Mouse (Mus musculus): ENCODE results near the gene Get4. TPM values are rescaled to one million over a fixed set of nuclear protein-coding genes. Genes with fewer than 3 reads are reported as not detected.

The Get4 gene
- total and polyA plus RNA-seq, 3 experiments = 91.4 to 140 (median 96.4) TPM

DNA sequence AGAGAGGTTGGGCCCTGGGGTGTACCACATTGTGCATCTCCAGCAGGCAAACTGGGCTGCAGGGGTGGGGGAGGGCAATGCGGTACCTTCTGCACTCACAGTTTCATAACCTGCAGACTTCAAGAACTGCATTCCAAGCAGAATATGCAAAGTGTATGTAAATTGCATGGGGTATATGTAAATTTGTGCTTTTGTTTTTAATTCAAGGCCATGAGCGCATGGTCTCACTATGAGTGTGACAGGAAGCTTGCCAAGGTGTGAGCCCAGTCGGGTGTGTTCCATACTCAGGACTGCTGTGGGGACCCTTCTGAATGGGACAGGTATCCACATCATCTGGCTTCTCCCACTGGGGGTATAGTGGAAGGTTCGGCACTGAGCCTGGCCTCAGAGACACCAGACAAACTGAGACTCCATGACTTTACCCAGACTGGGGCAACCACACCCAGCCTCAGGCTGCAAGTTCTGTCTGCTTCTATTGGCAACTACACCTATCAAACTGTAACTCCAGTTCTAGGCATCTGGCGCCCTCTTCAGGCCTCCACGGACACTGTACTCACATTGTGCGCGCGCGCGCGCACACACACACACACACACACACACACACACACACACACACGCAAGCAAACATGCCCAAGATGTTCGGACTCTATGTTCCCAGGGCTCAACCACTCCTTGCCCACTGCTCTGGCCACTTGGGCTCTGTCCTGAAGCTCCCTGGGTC is 31.5 kb downstream of the Get4 start (continued):
- no peak for TF ChIP-seq CHD2 (IDR thresholded peaks at IDR 0.05; ENCODE audit: low read length)
- no peak for TF ChIP-seq ZMIZ1 (IDR thresholded peaks at IDR 0.05; ENCODE audit: low read depth, low read length)
- TF ChIP-seq MAFK (IDR thresholded peaks at IDR 0.05; ENCODE audit: insufficient replicate concordance, low read length) = peak; percentile 62; the same call in 1 of the 2 replicates
- no peak for TF ChIP-seq ZKSCAN1 (IDR thresholded peaks at IDR 0.05; ENCODE audit: borderline replicate concordance, low read depth, low read length)
- TF ChIP-seq CTCF (conservative IDR thresholded peaks at IDR 0.05 in 1 of 2, IDR thresholded peaks at IDR 0.05 in 1 of 2; ENCODE audit: low read depth in 2 of 2, low read length in 2 of 2) = peak in 1 of 2 experiments; percentile 30; a peak in 2 of 4 replicates
- no peak for TF ChIP-seq SMC3 (IDR thresholded peaks at IDR 0.05; ENCODE audit: low read depth, low read length)

DNA sequence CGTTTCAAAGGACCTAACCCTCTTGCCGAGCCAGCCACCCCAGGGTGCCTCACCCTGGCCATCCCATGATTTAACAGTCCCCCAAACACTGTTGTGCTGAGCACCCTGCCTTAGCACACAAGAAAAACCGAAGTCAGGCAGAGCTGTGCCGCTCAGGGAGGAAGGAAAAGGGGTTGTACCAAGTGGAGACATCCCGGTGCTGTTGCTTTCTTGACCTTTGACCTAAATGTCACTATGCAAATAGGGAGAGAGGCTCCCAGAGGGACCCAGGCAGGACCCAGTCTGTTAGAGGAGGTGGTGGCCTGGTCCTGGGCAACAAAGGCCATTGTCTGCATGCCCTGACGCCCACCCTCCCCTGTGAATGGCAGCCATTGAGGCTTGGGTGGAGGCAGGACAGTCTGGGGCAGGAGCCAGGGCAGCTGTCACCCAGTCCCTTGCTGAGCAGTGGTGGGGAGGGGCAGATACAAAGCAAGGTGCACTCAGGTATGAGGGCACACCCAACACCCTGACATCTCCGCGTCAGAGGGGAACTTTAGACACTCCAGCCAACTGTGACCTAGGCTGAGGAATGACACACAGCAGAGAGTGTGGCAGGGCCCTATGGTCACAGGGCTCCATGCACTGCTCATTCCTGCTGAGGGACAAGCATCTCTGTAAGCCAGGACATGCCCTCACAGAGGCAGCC is 33.4 kb downstream of the Get4 start:
- no peak overlapping the region for H3K4me2 ChIP-seq (ENCODE audit: insufficient read depth, low read depth, poor library complexity, severe bottlenecking)
- H3K4me1 ChIP-seq (ENCODE audit: control insufficient read depth in 1 of 2, insufficient read depth in 2 of 2) = peaks cover 50 to 80% of the 10 kb centered on the region in 2 experiments
- no peaks in the 10 kb centered on the region for H3K27me3 ChIP-seq (replicated peaks)
- peaks cover 18% of the 10 kb centered on the region for H3K9me3 ChIP-seq (replicated peaks; ENCODE audit: low read length)
- peak overlapping the region in 1 of 3 experiments; percentile 29 for H3K4me3 ChIP-seq (replicated peaks in 1 of 3; ENCODE audit: low read depth in 2 of 3, low read length in 2 of 3, poor library complexity in 1 of 3)
- H3K27ac ChIP-seq (ENCODE audit: insufficient read depth, low read depth) = peak overlapping the region; percentile 71
- TF ChIP-seq E2F4 (IDR thresholded peaks at IDR 0.05; ENCODE audit: insufficient replicate concordance, low read depth, low read length) = no peak
- TF ChIP-seq MAZ (IDR thresholded peaks at IDR 0.05; ENCODE audit: low read depth, low read length) = no peak
- no peak for TF ChIP-seq SIN3A (IDR thresholded peaks at IDR 0.05; ENCODE audit: low read length)
- no peak for TF ChIP-seq TCF12 (IDR thresholded peaks at IDR 0.05; ENCODE audit: low read depth, low read length)
- TF ChIP-seq EP300 (IDR thresholded peaks at IDR 0.05; ENCODE audit: low read length) = no peak
- no peak for TF ChIP-seq JUND (conservative IDR thresholded peaks at IDR 0.05; ENCODE audit: low read depth, low read length)
- TF ChIP-seq CHD1 (IDR thresholded peaks at IDR 0.05; ENCODE audit: low read depth, low read length) = no peak
- TF ChIP-seq MYC (IDR thresholded peaks at IDR 0.05; ENCODE audit: low read depth, low read length) = no peak
- no peak for TF ChIP-seq ZKSCAN1 (IDR thresholded peaks at IDR 0.05; ENCODE audit: borderline replicate concordance, low read depth, low read length)
- no peak for TF ChIP-seq CTCF (conservative IDR thresholded peaks at IDR 0.05 in 1 of 2, IDR thresholded peaks at IDR 0.05 in 1 of 2; ENCODE audit: low read depth in 2 of 2, low read length in 2 of 2)
- TF ChIP-seq BHLHE40 (IDR thresholded peaks at IDR 0.05; ENCODE audit: low read depth, low read length) = no peak
- in situ Hi-C loops (cut with MboI; ENCODE audit: low pct_ligation_motif_present, low pct_unique_long_range_greater_than_20kb, low sequenced_read_pairs) (no loop called here), dilution Hi-C loops (cut with MboI; ENCODE audit: extremely low pct_ligation_motif_present, extremely low pct_unique_long_range_greater_than_20kb, low sequenced_read_pairs) (no loop called here)
- H3K79me2 ChIP-seq (replicated peaks; ENCODE audit: control insufficient read depth, extremely low read depth, insufficient read depth, poor library complexity, severe bottlenecking) = no peaks in the 10 kb centered on the region
- no peak overlapping the region for H3K9ac ChIP-seq (ENCODE audit: insufficient read depth, low read depth)
- peaks cover 40 to 82% of the 10 kb centered on the region in 2 experiments for H3K36me3 ChIP-seq (replicated peaks in 1 of 2; ENCODE audit: control insufficient read depth in 1 of 2, insufficient read depth in 1 of 2, low read length in 1 of 2)
- DNase-seq (ENCODE audit: extremely low read depth) = peak; percentile 56
